ENCODE assay signal across 29 mouse cellular contexts in the genomic region with DNA sequence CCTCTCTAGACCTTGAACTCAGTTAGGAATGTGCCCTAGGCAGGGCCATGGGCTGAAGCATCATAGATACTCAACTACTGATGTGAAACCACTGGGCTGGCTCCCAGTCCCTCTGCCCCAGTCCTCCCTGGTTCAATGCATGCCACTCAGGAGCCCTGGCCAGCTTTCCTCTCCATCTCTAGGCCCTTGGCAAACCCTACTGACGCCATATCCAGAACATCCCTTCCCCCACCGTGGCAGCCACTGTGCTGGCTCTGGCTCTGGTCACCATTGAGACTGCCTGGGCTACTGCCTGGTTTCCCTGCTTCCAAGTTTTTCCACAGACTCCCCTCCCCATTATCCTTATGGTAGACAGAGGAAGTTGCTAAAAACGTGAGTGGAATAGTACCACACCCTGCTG.
DNase-seq lines count a peak whose midpoint lies in the region; ATAC-seq lines count a peak whose summit lies in the region.
"Had no signal": no experiment of that assay in that cellular context is flagged by ENCODE, and none has a peak within 500 bp of the region (broad histone marks: within the 10 kb centered on the region; RNA-seq: fewer than 3 reads in every experiment).

No protein-coding gene starts in this region.

- WGBS in heart, embryonic 12.5 days = 58% methylated on average over 3 of the region's 3 CpGs

- H3K4me3 ChIP-seq in heart, embryonic 12.5 days = no peak overlapping the region
- H3K4me3 ChIP-seq: embryonic facial prominence, embryonic 12.5 days; left cerebral cortex, adult 2 months; neural tube, embryonic 15.5 days had no signal

- no peak overlapping the region for H3K9ac ChIP-seq in heart, embryonic 12.5 days
- H3K9ac ChIP-seq: embryonic facial prominence, embryonic 12.5 days; liver, embryonic 14.5 days; neural tube, embryonic 15.5 days had no signal

- no peak overlapping the region for H3K4me2 ChIP-seq in heart, embryonic 12.5 days
- H3K4me2 ChIP-seq: embryonic facial prominence, embryonic 12.5 days; neural tube, embryonic 15.5 days had no signal

- ATAC-seq in cerebellum, adult (ENCODE audit: insufficient number of reproducible peaks, low FRiP score, low TSS enrichment) = no peak
- ATAC-seq in heart, embryonic 12.5 days (ENCODE audit: insufficient number of reproducible peaks, low FRiP score) = no peak
- ATAC-seq: activated CD4-positive, CD25-positive, alpha-beta regulatory T cell, adult 4 months; inflammation-experienced regulatory T-cells, adult 6 months had no signal

- H3K27me3 ChIP-seq in heart, embryonic 12.5 days (replicated peaks) = no peaks in the 10 kb centered on the region
- H3K27me3 ChIP-seq: embryonic facial prominence, embryonic 12.5 days; neural tube, embryonic 15.5 days had no signal

- no peaks in the 10 kb centered on the region for H3K4me1 ChIP-seq in heart, embryonic 12.5 days (replicated peaks)
- H3K4me1 ChIP-seq: embryonic facial prominence, embryonic 12.5 days; neural tube, embryonic 15.5 days had no signal

- DNase-seq in cerebellum, postnatal 10 days = peak; percentile 79 to 89
- DNase-seq in heart, adult 8-10 months (ENCODE audit: low spot score) = peak; percentile 1
- DNase-seq in left cerebral cortex, postnatal 10 days (ENCODE audit: extremely low spot score in 1 of 2, low spot score in 2 of 2) = peak; percentile 5 to 20
- DNase-seq in left cerebral cortex, postnatal 36 days (ENCODE audit: low spot score in 2 of 2) = no peak
- peak; percentile 3 for DNase-seq in skeletal muscle tissue, adult 2 months (ENCODE audit: low read depth, low spot score)
- DNase-seq: adrenal gland, adult 2 months; adrenal gland, postnatal 36 days; embryo, embryonic 11 days; gastrocnemius, postnatal 14 days; heart, postnatal 14 days; kidney, adult 11 months; kidney, postnatal 14 days; liver; lung, adult 2 months; lung, postnatal 10 days; midbrain, embryonic 14.5 days; retina, postnatal 1 day; right cerebral cortex, postnatal 25 days; thymus, adult 2 months; thymus, postnatal 4 days had no signal

- no peak overlapping the region for H3K27ac ChIP-seq in heart, embryonic 12.5 days (ENCODE audit: poor library complexity, severe bottlenecking)
- H3K27ac ChIP-seq: embryonic facial prominence, embryonic 12.5 days; left cerebral cortex, adult 2 months; liver, embryonic 14.5 days; macrophage; neural tube, embryonic 15.5 days had no signal

- intact Hi-C loops in left cerebral cortex, postnatal 10 days (cut with DNase I) = no loop called here
- intact Hi-C loops in left cerebral cortex, postnatal 36 days (cut with DNase I) = no loop called here

- no peaks in the 10 kb centered on the region for H3K9me3 ChIP-seq in heart, embryonic 12.5 days (replicated peaks)
- H3K9me3 ChIP-seq: embryonic facial prominence, embryonic 12.5 days; neural tube, embryonic 15.5 days had no signal

- no peaks in the 10 kb centered on the region for H3K36me3 ChIP-seq in heart, embryonic 12.5 days
- H3K36me3 ChIP-seq: embryonic facial prominence, embryonic 12.5 days; neural tube, embryonic 15.5 days had no signal

Comparison
In these comparisons a context has a peak if more than half of its experiments do, and no peak if none do; other contexts are left out.
1. DNase-seq: peak in cerebellum, postnatal 10 days (2 of 2), heart, adult 8-10 months (single experiment), left cerebral cortex, postnatal 10 days (2 of 2) and skeletal muscle tissue, adult 2 months (single experiment); none in left cerebral cortex, postnatal 36 days (0 of 2).